Comparison of ENCODE assay signal across 10 mouse cellular contexts in the genomic region with DNA sequence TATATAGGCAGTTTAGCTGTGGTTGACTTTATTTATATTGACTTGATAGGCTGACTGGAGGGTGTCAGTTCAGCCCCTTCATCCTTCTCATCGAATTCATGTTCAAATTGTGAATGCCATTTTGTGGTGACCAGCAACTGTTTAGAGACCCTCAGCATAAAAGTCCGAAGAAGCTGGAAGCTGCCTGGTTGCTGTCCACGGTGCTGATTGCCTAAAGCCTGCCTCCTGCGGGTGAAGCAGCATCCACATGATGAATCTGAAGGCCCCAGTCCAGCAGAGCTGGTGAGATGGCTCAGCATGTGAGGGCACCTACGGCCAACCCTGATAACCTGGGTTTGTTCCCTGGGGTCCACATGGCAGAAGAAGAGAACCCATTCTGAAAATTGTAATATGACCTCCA. TPM values are rescaled to one million over a fixed set of nuclear protein-coding genes. Genes with fewer than 3 reads are reported as not detected.
A peak's percentile ranks its signal among the peaks of the same experiment; 100 is the strongest.
DNase-seq lines count a peak whose midpoint lies in the region; ATAC-seq lines count a peak whose summit lies in the region.
"Had no signal": no experiment of that assay in that cellular context is flagged by ENCODE, and none has a peak within 500 bp of the region (broad histone marks: within the 10 kb centered on the region; RNA-seq: fewer than 3 reads in every experiment).

No protein-coding gene starts in this region.

- no peak for ATAC-seq in forebrain, embryonic 12.5 days (ENCODE audit: low FRiP score)
- ATAC-seq in midbrain, embryonic 14.5 days (ENCODE audit: low FRiP score, low TSS enrichment) = no peak
- no peak for ATAC-seq in midbrain, embryonic 11.5 days (ENCODE audit: low FRiP score)

- H3K9me3 ChIP-seq in forebrain, embryonic 10.5 days = no peaks in the 10 kb centered on the region
- H3K9me3 ChIP-seq in forebrain, embryonic 12.5 days = no peaks in the 10 kb centered on the region
- H3K9me3 ChIP-seq in midbrain, embryonic 14.5 days (ENCODE audit: control insufficient read depth, low read length) = no peaks in the 10 kb centered on the region
- no peaks in the 10 kb centered on the region for H3K9me3 ChIP-seq in midbrain, embryonic 11.5 days (ENCODE audit: control insufficient read depth, low read length)
- H3K9me3 ChIP-seq in embryonic facial prominence, embryonic 10.5 days = no peaks in the 10 kb centered on the region

- no peaks in the 10 kb centered on the region for H3K36me3 ChIP-seq in forebrain, embryonic 10.5 days (replicated peaks)
- H3K36me3 ChIP-seq in forebrain, embryonic 12.5 days (replicated peaks) = no peaks in the 10 kb centered on the region
- H3K36me3 ChIP-seq in midbrain, embryonic 14.5 days (ENCODE audit: control insufficient read depth, insufficient read depth, low read length) = no peaks in the 10 kb centered on the region
- no peaks in the 10 kb centered on the region for H3K36me3 ChIP-seq in midbrain, embryonic 11.5 days (ENCODE audit: control insufficient read depth, insufficient read depth, low read length)
- H3K36me3 ChIP-seq in embryonic facial prominence, embryonic 10.5 days (replicated peaks) = no peaks in the 10 kb centered on the region

- H3K9ac ChIP-seq in forebrain, embryonic 12.5 days = no peak overlapping the region
- H3K9ac ChIP-seq in midbrain, embryonic 14.5 days (replicated peaks; ENCODE audit: low read length) = no peak overlapping the region
- H3K9ac ChIP-seq in midbrain, embryonic 11.5 days (ENCODE audit: low read length) = no peak overlapping the region

- H3K27ac ChIP-seq in forebrain, embryonic 10.5 days = no peak overlapping the region
- H3K27ac ChIP-seq in forebrain, embryonic 12.5 days = no peak overlapping the region
- no peak overlapping the region for H3K27ac ChIP-seq in midbrain, embryonic 14.5 days (replicated peaks; ENCODE audit: low read depth, low read length)
- H3K27ac ChIP-seq in midbrain, embryonic 11.5 days (ENCODE audit: low read depth, low read length) = no peak overlapping the region
- no peak overlapping the region for H3K27ac ChIP-seq in embryonic facial prominence, embryonic 10.5 days (replicated peaks)

- peaks cover 11% of the 10 kb centered on the region for H3K4me1 ChIP-seq in forebrain, embryonic 10.5 days
- H3K4me1 ChIP-seq in forebrain, embryonic 12.5 days = peaks cover 10% of the 10 kb centered on the region
- peaks cover 7% of the 10 kb centered on the region; the same call in 1 of the 2 replicates for H3K4me1 ChIP-seq in midbrain, embryonic 14.5 days (ENCODE audit: control insufficient read depth, insufficient read depth, low read length)
- H3K4me1 ChIP-seq in midbrain, embryonic 11.5 days (ENCODE audit: control insufficient read depth, insufficient read depth, low read length) = peaks cover 6% of the 10 kb centered on the region
- peaks cover 9% of the 10 kb centered on the region for H3K4me1 ChIP-seq in embryonic facial prominence, embryonic 10.5 days

- peak; percentile 42 for DNase-seq in forebrain, embryonic 10.5 days (ENCODE audit: extremely low spot score, low spot score)
- DNase-seq in midbrain, embryonic 14.5 days = peak; percentile 29
- no peak for DNase-seq in midbrain, embryonic 11.5 days (ENCODE audit: low spot score, missing footprints)
- peak; percentile 80 for DNase-seq in embryonic facial prominence, embryonic 10.5 days (ENCODE audit: low spot score)
- peak; percentile 48 for DNase-seq in lung, postnatal 36 days
- no peak for DNase-seq in T-cell, adult 2 months (ENCODE audit: low spot score)
- no peak for DNase-seq in right cerebral cortex, postnatal 14 days

- H3K4me2 ChIP-seq in forebrain, embryonic 12.5 days = no peak overlapping the region
- no peak overlapping the region for H3K4me2 ChIP-seq in midbrain, embryonic 14.5 days (ENCODE audit: low read length)
- H3K4me2 ChIP-seq in midbrain, embryonic 11.5 days = no peak overlapping the region

- 24% methylated on average over 5 of the region's 5 CpGs for WGBS in forebrain, embryonic 10.5 days
- 23% methylated on average over 5 of the region's 5 CpGs for WGBS in forebrain, embryonic 12.5 days
- 25% methylated on average over 5 of the region's 5 CpGs for WGBS in midbrain, embryonic 14.5 days
- whole genome bisulfite sequencing in midbrain, embryonic 11.5 days = 29% methylated on average over 5 of the region's 5 CpGs
- 20% methylated on average over 5 of the region's 5 CpGs for WGBS in embryonic facial prominence, embryonic 10.5 days

- peaks cover 21% of the 10 kb centered on the region for H3K27me3 ChIP-seq in forebrain, embryonic 10.5 days (ENCODE audit: poor library complexity, severe bottlenecking)
- H3K27me3 ChIP-seq in forebrain, embryonic 12.5 days = peaks cover 21% of the 10 kb centered on the region
- H3K27me3 ChIP-seq in midbrain, embryonic 14.5 days (ENCODE audit: control insufficient read depth, insufficient read depth, low read length) = peaks cover 19% of the 10 kb centered on the region
- H3K27me3 ChIP-seq in midbrain, embryonic 11.5 days (ENCODE audit: control insufficient read depth, insufficient read depth, low read length) = peaks cover 11% of the 10 kb centered on the region
- H3K27me3 ChIP-seq in embryonic facial prominence, embryonic 10.5 days (replicated peaks; ENCODE audit: low read depth, poor library complexity, severe bottlenecking) = peaks cover 19% of the 10 kb centered on the region

- H3K4me3 ChIP-seq in forebrain, embryonic 10.5 days = no peak overlapping the region
- H3K4me3 ChIP-seq in forebrain, embryonic 12.5 days (replicated peaks) = no peak overlapping the region
- H3K4me3 ChIP-seq in midbrain, embryonic 14.5 days (replicated peaks; ENCODE audit: low read depth, low read length) = no peak overlapping the region
- H3K4me3 ChIP-seq in midbrain, embryonic 11.5 days (ENCODE audit: low read depth, low read length) = no peak overlapping the region
- no peak overlapping the region for H3K4me3 ChIP-seq in embryonic facial prominence, embryonic 10.5 days
- H3K4me3 ChIP-seq: erythroblast, embryonic 14.5 days had no signal

RNA-seq across cellular contexts. Expression of gene Scnn1g, which starts 4.1 kb away (rescaled TPM):
- 0.09 TPM in 2 replicates for polyA plus RNA-seq in forebrain, embryonic 10.5 days (2016; fragmentation: Nextera tagmentation; extraction: Ambion mirVana)
- not detected in 2 replicates for polyA plus RNA-seq in forebrain, embryonic 12.5 days (2016; fragmentation: Nextera tagmentation; extraction: Ambion mirVana)
- polyA plus RNA-seq in midbrain, embryonic 14.5 days (2014; fragmentation: Nextera tagmentation; extraction: Ambion mirVana) = 0.09 TPM in 1 of 2 replicates, not detected in the other
- not detected in 2 replicates for polyA plus RNA-seq in midbrain, embryonic 11.5 days (2014; fragmentation: Nextera tagmentation; extraction: Ambion mirVana)
- 0.27 and 0.97 TPM in 2 replicates for polyA plus RNA-seq in embryonic facial prominence, embryonic 10.5 days (2016; fragmentation: Nextera tagmentation; extraction: Ambion mirVana)
- polyA plus RNA-seq: C2C12; erythroblast, embryonic 14.5 days had no signal

RNA-seq across cellular contexts. Expression of gene Usp31, which starts 23.2 kb away (rescaled TPM):
- polyA plus RNA-seq in forebrain, embryonic 10.5 days (2016; fragmentation: Nextera tagmentation; extraction: Ambion mirVana) = 2.7 TPM in 2 replicates
- polyA plus RNA-seq in forebrain, embryonic 12.5 days (2016; fragmentation: Nextera tagmentation; extraction: Ambion mirVana) = 4.4 and 4.5 TPM in 2 replicates
- 4.8 and 5.5 TPM in 2 replicates for polyA plus RNA-seq in midbrain, embryonic 14.5 days (2014; fragmentation: Nextera tagmentation; extraction: Ambion mirVana)
- 3.9 and 4.2 TPM in 2 replicates for polyA plus RNA-seq in midbrain, embryonic 11.5 days (2014; fragmentation: Nextera tagmentation; extraction: Ambion mirVana)
- 2.7 and 2.8 TPM in 2 replicates for polyA plus RNA-seq in embryonic facial prominence, embryonic 10.5 days (2016; fragmentation: Nextera tagmentation; extraction: Ambion mirVana)

Comparison
In these comparisons a context has a peak if more than half of its experiments do, and no peak if none do; other contexts are left out.
1. DNase-seq: peak in forebrain, embryonic 10.5 days (single experiment), midbrain, embryonic 14.5 days (single experiment), embryonic facial prominence, embryonic 10.5 days (single experiment) and lung, postnatal 36 days (single experiment); none in midbrain, embryonic 11.5 days (single experiment), T-cell, adult 2 months (single experiment) and right cerebral cortex, postnatal 14 days (single experiment).